Mouse (Mus musculus): ENCODE measurements around the gene Svs3a. TPM values are rescaled to one million over a fixed set of nuclear protein-coding genes. Genes with fewer than 3 reads are reported as not detected.
"Not testable (repeated sequence)": the region's sequence is repeated elsewhere in the genome, so short reads cannot be mapped to it uniquely, and the experiment has no call there.

The Svs3a gene
- total and polyA plus RNA-seq, 3 experiments, result not detected

DNA sequence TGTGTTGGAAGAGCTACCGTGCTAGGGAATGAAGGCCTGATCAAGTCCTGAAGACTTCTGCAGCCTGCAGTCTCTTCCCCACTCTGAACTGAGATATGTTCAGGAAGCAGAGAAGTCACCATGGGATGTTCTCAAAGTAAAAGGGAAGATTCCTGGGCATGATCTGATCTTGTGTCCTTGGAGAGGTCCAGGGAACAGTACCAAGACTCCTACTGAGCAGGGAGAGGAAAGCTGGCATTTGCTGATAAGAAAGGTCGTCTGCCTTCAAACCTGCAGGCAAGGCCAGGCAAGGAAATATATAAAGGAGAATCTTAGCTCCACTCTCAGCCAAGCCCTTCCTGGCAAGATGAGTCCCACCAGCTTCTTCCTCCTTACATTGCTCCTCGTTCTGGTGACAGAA lies 43.4 kb downstream of the Svs3a start, which contains the start of gene Svs5:
TSS of gene Svs5 (plus strand) at position 301 of the 400 bp plus-strand sequence.
- H3K27ac ChIP-seq (ENCODE audit: insufficient read depth, low read depth); H3K79me2 ChIP-seq (replicated peaks; ENCODE audit: control insufficient read depth, extremely low read depth, insufficient read depth, poor library complexity, severe bottlenecking); H3K36me3 ChIP-seq (replicated peaks in 1 of 2; ENCODE audit: control insufficient read depth in 1 of 2, insufficient read depth in 1 of 2, low read length in 1 of 2); DNase-seq (ENCODE audit: extremely low read depth); H3K27me3 ChIP-seq (replicated peaks); H3K9me3 ChIP-seq (replicated peaks; ENCODE audit: low read length); H3K4me3 ChIP-seq (replicated peaks in 1 of 3; ENCODE audit: low read depth in 2 of 3, low read length in 2 of 3, poor library complexity in 1 of 3); H3K4me2 ChIP-seq (ENCODE audit: insufficient read depth, low read depth, poor library complexity, severe bottlenecking); in situ Hi-C loops (cut with MboI; ENCODE audit: low pct_ligation_motif_present, low pct_unique_long_range_greater_than_20kb, low sequenced_read_pairs); dilution Hi-C loops (cut with MboI; ENCODE audit: extremely low pct_ligation_motif_present, extremely low pct_unique_long_range_greater_than_20kb, low sequenced_read_pairs); H3K9ac ChIP-seq (ENCODE audit: insufficient read depth, low read depth): not testable (repeated sequence)
- H3K4me1 ChIP-seq (ENCODE audit: control insufficient read depth in 1 of 2, insufficient read depth in 2 of 2), result peaks cover 0 to 15% of the 10 kb centered on the region in 2 experiments; a peak in 2 of 4 replicates

Other genes starting within 250 kb of the Svs3a start
Only the 20 nearest of the 21 such genes appear.
- gene Tomm34, start 218.1 kb upstream of the Svs3a start, total RNA-seq (2012; rRNA removed), result 26.8 and 30.0 TPM in 2 replicates
- 25.6 and 26.5 TPM in 2 replicates for gene Tomm34, start 218.1 kb upstream of the Svs3a start, total RNA-seq (2014; rRNA removed)
- gene Tomm34, start 218.1 kb upstream of the Svs3a start, polyA plus RNA-seq (2012; ENCODE audit: insufficient read length, low read depth), result 38.3 and 40.7 TPM in 2 replicates
- 0.34 and 0.42 TPM in 2 replicates for gene Kcns1, start 118.2 kb upstream of the Svs3a start, total RNA-seq (2012; rRNA removed)
- not detected in 2 replicates for gene Kcns1, start 118.2 kb upstream of the Svs3a start, total RNA-seq (2014; rRNA removed)
- 0.11 TPM in 1 of 2 replicates, not detected in the other for gene Kcns1, start 118.2 kb upstream of the Svs3a start, polyA plus RNA-seq (2012; ENCODE audit: insufficient read length, low read depth)
- not detected in 2 replicates for gene Wfdc5, start 106.5 kb upstream of the Svs3a start, total RNA-seq (2012; rRNA removed)
- gene Wfdc5, start 106.5 kb upstream of the Svs3a start, total RNA-seq (2014; rRNA removed), result not detected in 2 replicates
- not detected in 2 replicates for gene Wfdc5, start 106.5 kb upstream of the Svs3a start, polyA plus RNA-seq (2012; ENCODE audit: insufficient read length, low read depth)
- not detected in 2 replicates for gene Wfdc12, start 98.7 kb upstream of the Svs3a start, total RNA-seq (2012; rRNA removed)
- gene Wfdc12, start 98.7 kb upstream of the Svs3a start, total RNA-seq (2014; rRNA removed), result not detected in 2 replicates
- gene Wfdc12, start 98.7 kb upstream of the Svs3a start, polyA plus RNA-seq (2012; ENCODE audit: insufficient read length, low read depth), result not detected in 2 replicates
- not detected in 2 replicates for gene Wfdc15a, start 89.1 kb upstream of the Svs3a start, total RNA-seq (2012; rRNA removed)
- gene Wfdc15a, start 89.1 kb upstream of the Svs3a start, total RNA-seq (2014; rRNA removed), result not detected in 2 replicates
- gene Wfdc15a, start 89.1 kb upstream of the Svs3a start, polyA plus RNA-seq (2012; ENCODE audit: insufficient read length, low read depth), result not detected in 2 replicates
- gene Wfdc15b, start 67.6 kb upstream of the Svs3a start, total RNA-seq (2012; rRNA removed), result not detected in 2 replicates
- not detected in 2 replicates for gene Wfdc15b, start 67.6 kb upstream of the Svs3a start, total RNA-seq (2014; rRNA removed)
- gene Wfdc15b, start 67.6 kb upstream of the Svs3a start, polyA plus RNA-seq (2012; ENCODE audit: insufficient read length, low read depth), result not detected in 2 replicates
- gene Svs2, start 50.8 kb upstream of the Svs3a start, total RNA-seq (2012; rRNA removed), result not detected in 2 replicates
- gene Svs2, start 50.8 kb upstream of the Svs3a start, total RNA-seq (2014; rRNA removed), result not detected in 2 replicates
- gene Svs2, start 50.8 kb upstream of the Svs3a start, polyA plus RNA-seq (2012; ENCODE audit: insufficient read length, low read depth), result not detected in 2 replicates
- gene Svs3b, start 32.6 kb upstream of the Svs3a start, total RNA-seq (2012; rRNA removed), result not detected in 2 replicates
- gene Svs3b, start 32.6 kb upstream of the Svs3a start, total RNA-seq (2014; rRNA removed), result not detected in 2 replicates
- not detected in 2 replicates for gene Svs3b, start 32.6 kb upstream of the Svs3a start, polyA plus RNA-seq (2012; ENCODE audit: insufficient read length, low read depth)
- gene Svs4, start 10.8 kb upstream of the Svs3a start, total RNA-seq (2012; rRNA removed), result not detected in 2 replicates
- not detected in 2 replicates for gene Svs4, start 10.8 kb upstream of the Svs3a start, total RNA-seq (2014; rRNA removed)
- gene Svs4, start 10.8 kb upstream of the Svs3a start, polyA plus RNA-seq (2012; ENCODE audit: insufficient read length, low read depth), result not detected in 2 replicates
- not detected in 2 replicates for gene Svs6, start 27.5 kb downstream of the Svs3a start, total RNA-seq (2012; rRNA removed)
- gene Svs6, start 27.5 kb downstream of the Svs3a start, total RNA-seq (2014; rRNA removed), result not detected in 2 replicates
- gene Svs6, start 27.5 kb downstream of the Svs3a start, polyA plus RNA-seq (2012; ENCODE audit: insufficient read length, low read depth), result not detected in 2 replicates
- gene Svs5, start 43.5 kb downstream of the Svs3a start, total RNA-seq (2012; rRNA removed), result not detected in 2 replicates
- gene Svs5, start 43.5 kb downstream of the Svs3a start, total RNA-seq (2014; rRNA removed), result not detected in 2 replicates
- not detected in 2 replicates for gene Svs5, start 43.5 kb downstream of the Svs3a start, polyA plus RNA-seq (2012; ENCODE audit: insufficient read length, low read depth)
- gene Slpi, start 99.8 kb downstream of the Svs3a start, total RNA-seq (2012; rRNA removed), result 1.2 and 2.7 TPM in 2 replicates
- gene Slpi, start 99.8 kb downstream of the Svs3a start, total RNA-seq (2014; rRNA removed), result 0.38 and 0.53 TPM in 2 replicates
- 0.71 and 1.0 TPM in 2 replicates for gene Slpi, start 99.8 kb downstream of the Svs3a start, polyA plus RNA-seq (2012; ENCODE audit: insufficient read length, low read depth)
- 0.08 TPM in 1 of 2 replicates, not detected in the other for gene Rbpjl, start 113.9 kb downstream of the Svs3a start, total RNA-seq (2012; rRNA removed)
- gene Rbpjl, start 113.9 kb downstream of the Svs3a start, total RNA-seq (2014; rRNA removed), result not detected in 2 replicates
- not detected in 2 replicates for gene Rbpjl, start 113.9 kb downstream of the Svs3a start, polyA plus RNA-seq (2012; ENCODE audit: insufficient read length, low read depth)
- gene Matn4, start 115.9 kb downstream of the Svs3a start, total RNA-seq (2012; rRNA removed), result not detected in 2 replicates
- not detected in 2 replicates for gene Matn4, start 115.9 kb downstream of the Svs3a start, total RNA-seq (2014; rRNA removed)
- not detected in 2 replicates for gene Matn4, start 115.9 kb downstream of the Svs3a start, polyA plus RNA-seq (2012; ENCODE audit: insufficient read length, low read depth)
- gene Sdc4, start 154.6 kb downstream of the Svs3a start, total RNA-seq (2012; rRNA removed), result 63.9 and 69.9 TPM in 2 replicates
- gene Sdc4, start 154.6 kb downstream of the Svs3a start, total RNA-seq (2014; rRNA removed), result 53.4 and 59.8 TPM in 2 replicates
- 36.4 and 46.6 TPM in 2 replicates for gene Sdc4, start 154.6 kb downstream of the Svs3a start, polyA plus RNA-seq (2012; ENCODE audit: insufficient read length, low read depth)
- 58.5 and 59.7 TPM in 2 replicates for gene Sys1, start 167.7 kb downstream of the Svs3a start, total RNA-seq (2012; rRNA removed)
- 41.8 and 46.6 TPM in 2 replicates for gene Sys1, start 167.7 kb downstream of the Svs3a start, total RNA-seq (2014; rRNA removed)
- gene Sys1, start 167.7 kb downstream of the Svs3a start, polyA plus RNA-seq (2012; ENCODE audit: insufficient read length, low read depth), result 46.5 and 57.4 TPM in 2 replicates
- gene Gm20458, start 171.7 kb downstream of the Svs3a start, total RNA-seq (2012; rRNA removed), result 0.88 and 1.1 TPM in 2 replicates
- gene Gm20458, start 171.7 kb downstream of the Svs3a start, total RNA-seq (2014; rRNA removed), result 0.74 TPM in 1 of 2 replicates, not detected in the other
- gene Gm20458, start 171.7 kb downstream of the Svs3a start, polyA plus RNA-seq (2012; ENCODE audit: insufficient read length, low read depth), result 0.31 and 1.2 TPM in 2 replicates
- not detected in 2 replicates for gene Trp53tg5, start 184.5 kb downstream of the Svs3a start, total RNA-seq (2012; rRNA removed)
- gene Trp53tg5, start 184.5 kb downstream of the Svs3a start, total RNA-seq (2014; rRNA removed), result not detected in 2 replicates
- gene Trp53tg5, start 184.5 kb downstream of the Svs3a start, polyA plus RNA-seq (2012; ENCODE audit: insufficient read length, low read depth), result not detected in 2 replicates
- gene Dbndd2, start 196.8 kb downstream of the Svs3a start, total RNA-seq (2012; rRNA removed), result 1.6 and 5.7 TPM in 2 replicates
- 0.61 TPM in 1 of 2 replicates, not detected in the other for gene Dbndd2, start 196.8 kb downstream of the Svs3a start, total RNA-seq (2014; rRNA removed)
- gene Dbndd2, start 196.8 kb downstream of the Svs3a start, polyA plus RNA-seq (2012; ENCODE audit: insufficient read length, low read depth), result 0.31 and 0.53 TPM in 2 replicates
- 36.8 and 39.2 TPM in 2 replicates for gene Pigt, start 208.3 kb downstream of the Svs3a start, total RNA-seq (2012; rRNA removed)
- gene Pigt, start 208.3 kb downstream of the Svs3a start, total RNA-seq (2014; rRNA removed), result 12.4 and 14.0 TPM in 2 replicates
- 66.2 and 91.8 TPM in 2 replicates for gene Pigt, start 208.3 kb downstream of the Svs3a start, polyA plus RNA-seq (2012; ENCODE audit: insufficient read length, low read depth)

Data from CH12.LX (cell line).